Mouse (Mus musculus): ENCODE results near the gene Fth1. TPM values are rescaled to one million over a fixed set of nuclear protein-coding genes. Genes with fewer than 3 reads are reported as not detected.
A peak's percentile ranks its signal among the peaks of the same experiment; 100 is the strongest.
"Not testable (repeated sequence)": the region's sequence is repeated elsewhere in the genome, so short reads cannot be mapped to it uniquely, and the experiment has no call there.

Gene Fth1
- polyA plus RNA-seq, 1 experiment from 2014 or later = 5,083 TPM

- H3K27ac ChIP-seq (ENCODE audit: low read depth) = no peak overlapping the region
- no peak for TF ChIP-seq CTCF (IDR thresholded peaks at IDR 0.05; ENCODE audit: low read depth)
- TF ChIP-seq EP300 (IDR thresholded peaks at IDR 0.05; ENCODE audit: low read depth) = no peak
Observed at GRCm38 (mm10) chr19:9968081-9968787, 12.2 kb upstream of the Fth1 start.

GRCm38 (mm10) chr19:9974853-9975252, 5.5 kb upstream of the Fth1 start:
- Histone ChIP-seq H3K4me1 (ENCODE audit: insufficient read depth) (peaks cover 52% of the 10 kb centered on the region), H3K27ac (ENCODE audit: low read depth) (peak overlapping the region; percentile 97)
- not testable (repeated sequence) for H3K36me3 ChIP-seq (replicated peaks; ENCODE audit: insufficient read depth, low read length); H3K4me2 ChIP-seq (ENCODE audit: low read depth, low read length); H3K9me3 ChIP-seq (ENCODE audit: low read length); H3K9ac ChIP-seq (replicated peaks); H3K4me3 ChIP-seq (ENCODE audit: low read depth, low read length); H3K27me3 ChIP-seq (ENCODE audit: insufficient read depth, low read length)
- peak; percentile 75 for ATAC-seq
- WGBS (ENCODE audit: insufficient replicate concordance) = 8% methylated on average over 2 of the region's 2 CpGs
- TF ChIP-seq EP300 (IDR thresholded peaks at IDR 0.05; ENCODE audit: low read depth) = peak; percentile 62; the same call in 1 of the 2 replicates
- DNase-seq = peak; percentile 62

More at GRCm38 (mm10) chr19:9968081-9968787, 12.2 kb upstream of the Fth1 start:
- no peak overlapping the region for H3K4me3 ChIP-seq (ENCODE audit: low read depth, low read length)
- no peaks in the 10 kb centered on the region for H3K27me3 ChIP-seq (ENCODE audit: insufficient read depth, low read length)
- H3K9me3 ChIP-seq (ENCODE audit: low read length) = no peaks in the 10 kb centered on the region
- ATAC-seq (no peak), DNase-seq (no peak)
- H3K36me3 ChIP-seq (replicated peaks; ENCODE audit: insufficient read depth, low read length) = no peaks in the 10 kb centered on the region
- 69% methylated on average over 8 of the region's 10 CpGs for WGBS (ENCODE audit: insufficient replicate concordance)
- peaks cover 17% of the 10 kb centered on the region for H3K4me1 ChIP-seq (ENCODE audit: insufficient read depth)
- no peak overlapping the region for H3K9ac ChIP-seq (replicated peaks)
- H3K4me2 ChIP-seq (ENCODE audit: low read depth, low read length) = no peak overlapping the region

GRCm38 (mm10) chr19:9977085-9977484, 3.3 kb upstream of the Fth1 start:
- 77% methylated on average over 10 of the region's 10 CpGs for WGBS (ENCODE audit: insufficient replicate concordance)
- H3K36me3 ChIP-seq (replicated peaks; ENCODE audit: insufficient read depth, low read length) = no peaks in the 10 kb centered on the region

GRCm38 (mm10) chr19:9978431-9978951, 1.9 kb upstream of the Fth1 start:
- Histone ChIP-seq H3K27ac (ENCODE audit: low read depth) (peak overlapping the region; percentile 97), H3K9me3 (ENCODE audit: low read length) (no peaks in the 10 kb centered on the region), H3K36me3 (replicated peaks; ENCODE audit: insufficient read depth, low read length) (peaks cover 2% of the 10 kb centered on the region; the same call in 1 of the 2 replicates), H3K9ac (replicated peaks) (peak overlapping the region; percentile 17; the same call in 1 of the 2 replicates), H3K27me3 (ENCODE audit: insufficient read depth, low read length) (no peaks in the 10 kb centered on the region), H3K4me2 (ENCODE audit: low read depth, low read length) (peak overlapping the region; percentile 56), H3K4me3 (ENCODE audit: low read depth, low read length) (no peak overlapping the region), H3K4me1 (ENCODE audit: insufficient read depth) (peaks cover 68% of the 10 kb centered on the region)
- ATAC-seq (peak; percentile 40), DNase-seq (peak; percentile 86)
- 10% methylated on average over 5 of the region's 5 CpGs for WGBS (ENCODE audit: insufficient replicate concordance)
- TF ChIP-seq EP300 (IDR thresholded peaks at IDR 0.05; ENCODE audit: low read depth) (peak; percentile 85), CTCF (IDR thresholded peaks at IDR 0.05; ENCODE audit: low read depth) (no peak)

More at GRCm38 (mm10) chr19:9977085-9977484, 3.3 kb upstream of the Fth1 start:
- ATAC-seq = no peak
- Histone ChIP-seq H3K4me3 (ENCODE audit: low read depth, low read length) (no peak overlapping the region), H3K27ac (ENCODE audit: low read depth) (peak overlapping the region; percentile 97), H3K9ac (replicated peaks) (no peak overlapping the region), H3K9me3 (ENCODE audit: low read length) (no peaks in the 10 kb centered on the region), H3K4me1 (ENCODE audit: insufficient read depth) (peaks cover 68% of the 10 kb centered on the region), H3K4me2 (ENCODE audit: low read depth, low read length) (no peak overlapping the region), H3K27me3 (ENCODE audit: insufficient read depth, low read length) (no peaks in the 10 kb centered on the region)
- peak; percentile 27 for DNase-seq
- TF ChIP-seq CTCF (IDR thresholded peaks at IDR 0.05; ENCODE audit: low read depth) = no peak
- TF ChIP-seq EP300 (IDR thresholded peaks at IDR 0.05; ENCODE audit: low read depth) = no peak

GRCm38 (mm10) chr19:9979156-9979555, 1.2 kb upstream of the Fth1 start:
- DNase-seq (no peak), ATAC-seq (no peak)
- TF ChIP-seq CTCF (IDR thresholded peaks at IDR 0.05; ENCODE audit: low read depth) (no peak), EP300 (IDR thresholded peaks at IDR 0.05; ENCODE audit: low read depth) (no peak)
- peak overlapping the region; percentile 56; the same call in 1 of the 2 replicates for H3K4me2 ChIP-seq (ENCODE audit: low read depth, low read length)
- H3K4me3 ChIP-seq (ENCODE audit: low read depth, low read length) = no peak overlapping the region
- WGBS (ENCODE audit: insufficient replicate concordance) = 79% methylated on average over 2 of the region's 2 CpGs
- H3K36me3 ChIP-seq (replicated peaks; ENCODE audit: insufficient read depth, low read length) = peaks cover 9% of the 10 kb centered on the region
- peaks cover 67% of the 10 kb centered on the region for H3K4me1 ChIP-seq (ENCODE audit: insufficient read depth)
- peak overlapping the region; percentile 17; the same call in 1 of the 2 replicates for H3K9ac ChIP-seq (replicated peaks)
- peak overlapping the region; percentile 97 for H3K27ac ChIP-seq (ENCODE audit: low read depth)
- H3K9me3 ChIP-seq (ENCODE audit: low read length) = no peaks in the 10 kb centered on the region
- no peaks in the 10 kb centered on the region for H3K27me3 ChIP-seq (ENCODE audit: insufficient read depth, low read length)

GRCm38 (mm10) chr19:9981621-9982020, 1.2 kb downstream of the Fth1 start:
- ATAC-seq = no peak
- H3K9ac ChIP-seq (replicated peaks) = peak overlapping the region; percentile 72
- H3K36me3 ChIP-seq (replicated peaks; ENCODE audit: insufficient read depth, low read length) = peaks cover 30% of the 10 kb centered on the region
- no peaks in the 10 kb centered on the region for H3K27me3 ChIP-seq (ENCODE audit: insufficient read depth, low read length)
- peak overlapping the region; percentile 88 for H3K4me3 ChIP-seq (ENCODE audit: low read depth, low read length)
- H3K27ac ChIP-seq (ENCODE audit: low read depth) = peak overlapping the region; percentile 99
- WGBS (ENCODE audit: insufficient replicate concordance) = 69% methylated on average over 4 of the region's 4 CpGs
- TF ChIP-seq CTCF (IDR thresholded peaks at IDR 0.05; ENCODE audit: low read depth) (no peak), EP300 (IDR thresholded peaks at IDR 0.05; ENCODE audit: low read depth) (no peak)
- DNase-seq = no peak
- H3K9me3 ChIP-seq (ENCODE audit: low read length) = no peaks in the 10 kb centered on the region
- peaks cover 53% of the 10 kb centered on the region for H3K4me1 ChIP-seq (ENCODE audit: insufficient read depth)
- H3K4me2 ChIP-seq (ENCODE audit: low read depth, low read length) = peak overlapping the region; percentile 74

All from liver, postnatal 0 days (tissue).